Mouse (Mus musculus) stomach, embryonic 14.5 days (tissue): Measurements from ENCODE around the gene Zfp992. TPM values are rescaled to one million over a fixed set of nuclear protein-coding genes. Genes with fewer than 3 reads are reported as not detected.
"Not testable (repeated sequence)": the region's sequence is repeated elsewhere in the genome, so short reads cannot be mapped to it uniquely, and the experiment has no call there.

Experiments
- ATAC-seq: fragments of 200-750 bp; cut with Nextera tagmentation; 2 replicates; pipeline ENCODE4 v1.8.0; 2017; ENCODE audit warnings: low read depth, moderate TSS enrichment; ENCODE audit not compliant: insufficient number of reproducible peaks, insufficient read depth, low FRiP score
- H3K27ac ChIP-seq: fragments of 300-500 bp; sonication (generic); 2 replicates; pipeline ENCODE4 v1.5.1; 2014; ENCODE audit warnings: mild to moderate bottlenecking, low read length, moderate library complexity, mixed read lengths
- H3K27me3 ChIP-seq: fragments of 300-500 bp; sonication (generic); 2 replicates; pipeline ENCODE4 v1.6.1; 2014; ENCODE audit warnings: low read length, control low read depth, mixed read lengths; ENCODE audit not compliant: control insufficient read depth, insufficient read depth
- H3K36me3 ChIP-seq: fragments of 300-500 bp; sonication (generic); 2 replicates; pipeline ENCODE4 v1.6.1; 2014; ENCODE audit warnings: mild to moderate bottlenecking, control low read depth, low read length, moderate library complexity, mixed read lengths; ENCODE audit not compliant: control insufficient read depth, insufficient read depth
- H3K4me1 ChIP-seq: fragments of 300-500 bp; sonication (generic); 2 replicates; pipeline ENCODE4 v1.6.1; 2014; ENCODE audit warnings: low read length, control low read depth, mixed read lengths; ENCODE audit not compliant: control insufficient read depth, insufficient read depth
- H3K4me2 ChIP-seq: fragments of 300-500 bp; sonication (generic); replicated peaks from 2 replicates; pipeline ENCODE4 v1.6.1; 2014; ENCODE audit warnings: low read depth, low read length, control low read depth
- H3K4me3 ChIP-seq: fragments of 300-500 bp; sonication (generic); 2 replicates; pipeline ENCODE4 v1.5.1; 2014; ENCODE audit warnings: low read depth, low read length, control low read depth
- H3K9ac ChIP-seq: fragments of 300-500 bp; sonication (generic); replicated peaks from 2 replicates; pipeline ENCODE4 v1.6.1; 2014; ENCODE audit warnings: low read depth, mild to moderate bottlenecking, control low read depth, low read length, moderate library complexity, mixed read lengths
- H3K9me3 ChIP-seq: fragments of 300-500 bp; sonication (generic); 2 replicates; pipeline ENCODE4 v1.6.1; 2016; ENCODE audit warnings: low read depth, low read length, control low read depth; ENCODE audit not compliant: control insufficient read depth
- WGBS: fragments of 180-500 bp; shearing (Covaris S2); extraction: QIAGEN DNeasy Blood & Tissue Kit; methylation state at CpG from one replicate; pipeline ENCODE4 v1.1.7; 2014; 5-methylcytosine and 5-hydroxymethylcytosine counted together
- polyA plus RNA-seq: library from polyadenylated mRNA; unstranded; fragments of >200 nt; fragmentation: Nextera tagmentation; extraction: Ambion mirVana; gene quantifications from 2 replicates; pipeline ENCODE4 v1.2.1, GENCODE M21; 2014

The Zfp992 gene
- polyA plus RNA-seq, 1 experiment from 2014 or later, result 5.1 TPM

DNA sequence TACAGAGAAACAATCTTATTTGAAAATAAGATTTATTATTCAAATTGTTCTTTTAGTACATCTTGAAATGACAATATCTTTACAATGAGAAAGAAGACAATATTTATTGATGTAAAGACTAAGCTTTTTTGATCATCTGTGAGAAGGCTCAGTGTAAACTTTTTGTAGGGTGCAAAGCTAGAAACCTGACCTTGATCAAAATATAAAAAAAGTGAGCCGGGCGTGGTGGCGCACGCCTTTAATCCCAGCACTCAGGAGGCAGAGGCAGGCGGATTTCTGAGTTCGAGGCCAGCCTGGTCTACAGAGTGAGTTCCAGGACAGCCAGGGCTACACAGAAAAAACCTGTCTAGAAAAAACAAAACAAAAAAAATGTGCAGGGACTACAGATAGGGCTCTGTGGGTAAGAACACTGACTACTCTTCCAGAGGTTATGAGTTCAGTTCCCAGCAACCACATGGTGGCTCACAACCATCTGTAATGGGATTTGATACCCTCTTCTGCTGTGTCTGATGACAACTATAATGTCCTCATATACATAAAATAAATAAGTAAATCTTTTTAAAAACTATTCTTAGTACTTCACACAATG is 44.6 kb downstream of the Zfp992 start:
- not testable (repeated sequence) for H3K36me3 ChIP-seq, H3K4me3 ChIP-seq, H3K4me1 ChIP-seq, H3K27ac ChIP-seq, H3K27me3 ChIP-seq, H3K9ac ChIP-seq, H3K4me2 ChIP-seq
- peak; percentile 16; the same call in 1 of the 2 replicates for ATAC-seq
- 90% methylated on average over 6 of the region's 6 CpGs for WGBS
- H3K9me3 ChIP-seq, result peaks cover 42% of the 10 kb centered on the region

DNA sequence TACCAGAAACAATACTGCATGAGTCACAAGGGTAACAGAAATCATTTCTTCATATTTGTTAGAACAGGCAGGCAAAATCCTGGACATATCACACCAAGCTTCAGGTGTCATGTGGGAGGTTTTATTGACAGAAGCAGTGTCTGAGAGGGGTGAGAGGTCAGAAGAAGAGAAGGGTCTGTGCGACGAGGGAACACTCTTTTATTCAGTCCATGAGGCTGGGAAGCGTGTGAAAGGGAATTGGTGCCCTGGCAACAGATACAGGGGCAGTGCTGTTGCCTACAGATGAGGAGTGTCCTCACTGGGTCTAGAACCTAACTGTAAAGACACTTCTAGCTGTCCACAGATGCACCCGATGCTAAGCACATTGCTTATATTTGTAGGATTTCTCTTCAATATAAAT is 46.2 kb downstream of the Zfp992 start:
- H3K4me1 ChIP-seq, result no peaks in the 10 kb centered on the region

DNA sequence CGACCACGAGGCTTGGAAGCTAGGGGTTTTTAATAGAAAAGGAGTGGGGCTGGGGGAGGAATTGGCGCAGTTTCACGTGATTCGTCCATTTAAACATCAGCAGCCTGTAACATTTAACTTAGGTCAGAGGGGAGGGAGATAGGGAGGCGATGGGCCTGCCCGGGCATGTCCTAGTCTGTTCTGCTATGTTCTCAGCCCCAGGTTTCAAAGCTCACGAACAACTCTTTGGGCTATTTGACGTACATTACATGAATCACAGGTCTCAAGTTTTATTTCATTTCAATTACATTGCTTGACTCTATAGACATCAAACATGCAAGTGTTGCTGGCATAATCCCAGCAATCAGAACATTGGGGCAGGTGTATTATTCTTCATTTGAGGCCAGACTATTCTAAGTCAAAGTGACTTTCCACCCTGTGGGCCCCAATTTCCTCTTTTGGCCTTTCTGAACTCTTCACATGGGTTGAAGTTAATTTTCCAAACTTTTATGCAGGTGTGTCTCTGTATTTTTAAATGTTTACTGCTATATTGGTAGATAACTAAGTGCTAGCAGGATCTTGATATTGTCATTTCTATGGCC is 49.0 kb downstream of the Zfp992 start:
- peaks cover 41% of the 10 kb centered on the region for H3K9me3 ChIP-seq
- H3K9ac ChIP-seq, H3K27me3 ChIP-seq, H3K4me1 ChIP-seq, H3K4me2 ChIP-seq, H3K36me3 ChIP-seq, H3K4me3 ChIP-seq, ATAC-seq, H3K27ac ChIP-seq: not testable (repeated sequence)
- WGBS, result 82% methylated on average over 9 of the region's 9 CpGs

More for the DNA sequence above, 46.2 kb downstream of the Zfp992 start:
- 70% methylated on average over 4 of the region's 4 CpGs for WGBS
- no peaks in the 10 kb centered on the region for H3K36me3 ChIP-seq
- H3K9ac ChIP-seq, result no peak overlapping the region
- no peak overlapping the region for H3K4me2 ChIP-seq
- no peak for ATAC-seq
- H3K27me3 ChIP-seq, result no peaks in the 10 kb centered on the region
- H3K4me3 ChIP-seq, result no peak overlapping the region
- H3K9me3 ChIP-seq, result peaks cover 48% of the 10 kb centered on the region
- no peak overlapping the region for H3K27ac ChIP-seq

DNA sequence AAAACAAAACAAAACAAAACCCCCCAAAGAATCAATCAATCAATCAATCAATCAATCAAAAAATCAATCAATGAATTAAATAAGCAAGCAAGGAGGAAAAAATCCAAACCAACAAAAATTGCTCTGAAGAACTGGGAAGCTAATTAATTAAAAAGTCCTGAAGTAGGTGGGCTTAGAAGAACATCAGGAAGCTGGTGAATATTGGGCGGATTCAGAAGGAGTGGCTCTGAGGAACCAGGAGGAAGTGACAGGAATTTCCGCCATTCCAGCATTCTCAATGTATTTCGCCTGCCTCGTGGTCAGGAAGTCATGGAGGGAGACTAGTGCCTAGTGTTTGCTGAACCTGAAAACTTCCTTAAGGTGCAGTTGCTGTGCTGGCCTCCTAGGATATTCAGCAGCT is 52.9 kb downstream of the Zfp992 start, which contains the start of gene Zfp981:
Gene Zfp981, plus strand, starts transcription at position 301 of the 400 bp plus-strand sequence.
- WGBS, result 84% methylated on average over 4 of the region's 4 CpGs
- ATAC-seq, H3K4me2 ChIP-seq, H3K9ac ChIP-seq, H3K4me1 ChIP-seq, H3K27ac ChIP-seq, H3K4me3 ChIP-seq, H3K27me3 ChIP-seq, H3K36me3 ChIP-seq: not testable (repeated sequence)
- peaks cover 22% of the 10 kb centered on the region for H3K9me3 ChIP-seq

- ATAC-seq, H3K4me1 ChIP-seq, H3K4me3 ChIP-seq, H3K27ac ChIP-seq, H3K9ac ChIP-seq, H3K27me3 ChIP-seq, H3K4me2 ChIP-seq, H3K9me3 ChIP-seq, H3K36me3 ChIP-seq: not testable (repeated sequence)
- WGBS, result 96% methylated on average over 18 of the region's 24 CpGs
Measured at GRCm38 (mm10) chr4:146509029-146509428, 60.2 kb downstream of the Zfp992 start.

GRCm38 (mm10) chr4:146511871-146512270 is 63.0 kb downstream of the Zfp992 start:
- H3K4me1 ChIP-seq, H3K4me3 ChIP-seq, ATAC-seq, H3K27ac ChIP-seq, H3K27me3 ChIP-seq, H3K9ac ChIP-seq, H3K4me2 ChIP-seq, H3K36me3 ChIP-seq: not testable (repeated sequence)
- H3K9me3 ChIP-seq, result peaks cover 14% of the 10 kb centered on the region; the same call in 1 of the 2 replicates

GRCm38 (mm10) chr4:146516474-146516873 is 67.7 kb downstream of the Zfp992 start:
- 52% methylated on average over 1 of the region's 1 CpGs for WGBS
- no peak overlapping the region for H3K9ac ChIP-seq
- no peak for ATAC-seq
- no peak overlapping the region for H3K4me2 ChIP-seq
- no peaks in the 10 kb centered on the region for H3K4me1 ChIP-seq
- peaks cover 34% of the 10 kb centered on the region for H3K9me3 ChIP-seq
- H3K36me3 ChIP-seq, result no peaks in the 10 kb centered on the region
- H3K4me3 ChIP-seq, result no peak overlapping the region
- no peak overlapping the region for H3K27ac ChIP-seq
- H3K27me3 ChIP-seq, result no peaks in the 10 kb centered on the region

DNA sequence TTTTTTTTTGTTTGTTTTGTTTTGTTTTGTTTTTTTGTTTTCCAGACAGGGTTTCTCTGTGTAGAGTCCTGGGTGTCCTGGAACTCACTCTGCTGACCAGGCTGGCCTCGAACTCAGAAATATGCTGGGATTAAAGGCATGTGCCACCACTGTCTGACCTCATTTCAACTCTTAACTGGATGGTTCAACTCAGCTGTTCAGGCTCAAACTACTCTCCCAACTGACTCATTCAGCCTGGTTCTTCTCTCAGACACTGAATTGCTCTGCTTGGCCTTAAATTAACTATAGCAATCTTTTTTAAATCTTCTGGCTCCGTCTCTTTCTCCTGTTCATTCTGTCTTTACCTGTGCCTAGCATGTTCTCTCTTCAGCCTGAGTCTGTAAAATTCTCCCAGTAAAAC is 68.3 kb downstream of the Zfp992 start:
- H3K27me3 ChIP-seq, H3K27ac ChIP-seq, H3K36me3 ChIP-seq, H3K4me3 ChIP-seq, H3K9ac ChIP-seq, ATAC-seq, H3K4me2 ChIP-seq, H3K4me1 ChIP-seq: not testable (repeated sequence)
- WGBS, result 67% methylated on average over 2 of the region's 2 CpGs
- peaks cover 34% of the 10 kb centered on the region for H3K9me3 ChIP-seq
